Mouse (Mus musculus) spleen, embryonic (tissue): ENCODE results near the gene Runx3.

Source experiments
- CTCF ChIA-PET: fragments of 350-600 bp; sonication (Branson Sonifier 250); formaldehyde crosslinking; loops from one replicate; lab custom pipeline; 2022; lab: Charles Lee

The Runx3 gene

DNA sequence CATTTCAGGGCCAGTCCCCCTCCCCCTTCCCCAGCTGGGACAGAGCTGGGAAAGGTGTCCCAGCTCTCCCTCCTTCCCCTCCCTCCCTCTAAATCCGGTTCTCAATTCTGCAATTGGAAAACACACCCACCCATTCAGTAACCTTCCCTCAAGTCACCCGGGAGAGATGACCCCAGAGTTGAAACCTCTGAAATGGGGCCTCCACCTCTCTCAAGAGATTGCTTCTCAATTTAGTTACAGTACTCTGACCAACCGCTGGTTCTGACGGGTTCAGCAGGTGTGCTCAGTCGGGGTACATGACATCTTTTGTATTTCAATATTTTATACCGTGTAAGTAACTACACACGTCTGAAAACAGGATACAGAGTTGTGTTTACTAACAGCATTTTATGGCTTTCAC, 28.2 kb downstream of the Runx3 start:
- CTCF ChIA-PET, result interaction anchor here (0.5 kb wide), 1 partner anchor 145 kb away, joined by 4 read pairs; no protein-coding TSS in a partner anchor

- CTCF ChIA-PET, result interaction anchor here (1.4 kb wide), 1 partner anchor 15 kb away, joined by 4 read pairs; no protein-coding TSS in a partner anchor
Measured at GRCm38 (mm10) chr4:135150031-135150801, 29.8 kb downstream of the Runx3 start.

GRCm38 (mm10) chr4:135151111-135151987, 30.9 kb downstream of the Runx3 start:
- CTCF ChIA-PET, result interaction anchor here (0.6 to 1.4 kb wide), 2 partner anchors 16 to 355 kb away, joined by 3 to 4 read pairs; no protein-coding TSS in a partner anchor

GRCm38 (mm10) chr4:135151988-135152594, 31.6 kb downstream of the Runx3 start:
- CTCF ChIA-PET, result interaction anchor here (0.6 kb wide), 1 partner anchor 356 kb away, joined by 3 read pairs; no protein-coding TSS in a partner anchor

DNA sequence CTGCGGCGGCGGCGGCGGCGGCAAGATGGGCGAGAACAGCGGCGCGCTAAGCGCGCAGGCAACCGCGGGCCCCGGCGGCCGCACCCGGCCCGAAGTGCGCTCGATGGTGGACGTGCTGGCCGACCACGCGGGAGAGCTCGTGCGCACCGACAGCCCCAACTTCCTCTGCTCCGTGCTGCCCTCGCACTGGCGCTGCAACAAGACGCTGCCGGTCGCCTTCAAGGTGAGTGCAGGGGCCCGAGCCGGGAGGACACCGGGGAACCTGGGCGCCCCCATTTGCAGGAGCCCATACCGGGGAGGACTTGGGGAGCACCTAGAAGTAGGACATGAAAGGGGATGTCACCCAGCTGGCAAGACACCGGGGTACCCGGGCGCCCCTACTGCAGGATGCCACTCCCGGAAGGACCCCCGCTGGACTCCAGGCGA, 32.4 kb downstream of the Runx3 start:
- CTCF ChIA-PET, result no interaction called here

DNA sequence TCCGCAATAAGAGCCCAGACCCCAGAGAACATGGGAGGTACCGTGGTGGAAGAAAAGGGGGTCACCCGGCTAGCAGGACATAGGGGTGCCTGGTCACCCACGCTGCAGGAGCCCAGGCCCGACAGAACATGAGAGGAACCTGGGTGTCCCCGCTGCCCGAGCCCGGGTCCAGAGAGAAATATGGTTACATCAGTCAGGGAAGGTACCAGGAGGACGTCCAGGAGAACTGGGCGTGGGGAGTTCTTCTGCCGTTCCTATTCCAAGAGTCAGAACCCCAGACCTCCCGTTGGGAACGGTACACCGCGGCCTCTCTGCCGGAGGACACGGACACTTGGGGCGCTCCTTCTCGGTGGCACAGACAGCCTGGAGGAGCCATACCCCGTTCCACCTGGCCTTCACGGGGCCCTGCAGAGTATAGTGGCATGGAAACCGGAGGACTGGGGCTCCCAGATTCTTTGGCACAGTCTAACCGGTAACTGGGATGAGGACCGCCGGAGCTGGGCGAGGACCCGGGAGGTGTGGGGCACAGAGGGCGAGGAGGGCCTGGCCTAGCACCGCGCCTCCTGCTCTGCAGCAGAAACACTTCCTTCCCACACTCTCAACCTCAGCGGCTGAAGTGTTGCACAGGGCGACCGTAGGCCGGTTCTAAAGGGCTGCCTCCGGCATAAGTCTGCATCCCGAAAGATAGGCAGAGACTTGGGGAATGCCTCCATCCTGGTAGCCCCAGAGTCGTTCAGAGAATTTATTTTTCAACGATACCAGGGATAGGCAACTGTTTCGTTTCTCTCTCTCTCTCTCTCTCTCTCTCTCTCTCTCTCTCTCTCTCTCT, 33.0 kb downstream of the Runx3 start:
- CTCF ChIA-PET, result interaction anchor here (0.8 kb wide), 1 partner anchor 1319 kb away, joined by 21 read pairs; no protein-coding TSS in a partner anchor

GRCm38 (mm10) chr4:135154089-135154949, 33.9 kb downstream of the Runx3 start:
- CTCF ChIA-PET, result interaction anchor here (0.8 kb wide), 1 partner anchor 1319 kb away, joined by 21 read pairs; no protein-coding TSS in a partner anchor

DNA sequence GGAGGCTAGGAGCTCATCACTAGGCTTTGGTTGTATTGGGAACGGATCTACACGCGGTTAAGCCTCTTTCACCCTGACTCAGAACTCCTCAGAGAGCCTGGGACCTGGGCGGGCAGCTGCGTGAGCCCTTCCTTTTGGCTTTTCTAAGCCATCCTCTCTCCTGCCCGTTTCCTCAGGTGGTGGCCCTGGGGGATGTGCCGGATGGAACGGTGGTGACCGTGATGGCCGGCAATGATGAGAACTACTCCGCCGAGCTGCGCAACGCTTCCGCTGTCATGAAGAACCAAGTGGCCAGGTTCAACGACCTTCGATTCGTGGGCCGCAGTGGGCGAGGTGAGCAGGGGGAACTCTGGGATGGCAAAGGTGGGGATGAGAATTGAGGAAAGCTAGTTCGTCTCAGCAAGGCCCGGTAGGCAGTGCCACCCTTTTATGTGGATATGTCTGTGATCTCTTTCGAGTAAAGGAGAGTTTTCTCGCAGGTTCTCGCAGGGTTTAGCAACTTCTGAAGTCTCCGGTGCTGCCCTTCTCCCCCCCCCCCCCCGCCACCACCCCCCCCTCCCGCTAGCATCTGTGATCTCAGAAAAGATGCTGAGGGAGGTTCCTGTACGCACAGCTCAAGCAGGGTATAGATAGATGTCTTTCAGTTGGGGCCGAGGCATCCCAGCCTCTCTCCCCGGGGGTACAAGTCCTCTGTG, 34.8 kb downstream of the Runx3 start:
- CTCF ChIA-PET, result interaction anchor here (0.5 to 0.6 kb wide), 2 partner anchors 73 to 261 kb away, joined by 3 to 6 read pairs; no protein-coding TSS in a partner anchor

DNA sequence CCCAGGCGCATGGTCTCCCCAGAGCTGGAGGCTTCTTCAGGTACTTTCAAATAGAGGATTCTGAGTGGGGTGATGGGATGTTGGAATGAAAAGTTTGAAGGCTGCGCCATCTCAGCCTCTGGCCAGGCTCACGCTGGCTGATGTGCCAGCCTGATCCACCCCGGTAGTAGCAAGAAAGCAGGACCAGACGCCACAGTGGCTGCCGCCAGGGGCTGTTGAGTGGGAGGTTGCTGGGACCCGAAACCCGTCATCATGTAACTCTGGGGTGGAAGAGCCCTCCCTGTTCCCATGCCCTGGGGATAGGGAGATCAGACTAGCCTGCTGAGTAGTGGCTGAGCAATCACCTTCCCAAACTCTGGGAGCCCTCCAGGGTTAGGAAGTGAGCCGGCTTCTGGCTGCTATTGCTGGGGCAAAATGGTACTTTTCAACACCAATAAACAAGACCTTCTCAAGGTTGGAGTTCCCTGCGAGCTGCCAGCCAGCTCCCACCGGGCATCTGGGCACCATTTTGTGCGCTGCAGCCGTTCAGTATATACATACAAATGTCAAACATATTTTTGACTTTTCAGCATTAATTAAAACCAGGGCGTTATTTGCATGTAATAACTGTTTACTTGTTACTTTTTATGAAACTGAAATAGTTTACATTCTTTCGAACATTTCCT, 35.5 kb downstream of the Runx3 start:
- CTCF ChIA-PET, result interaction anchor here (0.5 to 0.7 kb wide), 4 partner anchors 27 to 831 kb away, joined by 3 to 6 read pairs (median 3); partner anchors contain the start of gene Pithd1

GRCm38 (mm10) chr4:135156531-135156930, 36.1 kb downstream of the Runx3 start:
- CTCF ChIA-PET, result interaction anchor here (0.6 to 0.7 kb wide), 2 partner anchors 28 to 831 kb away, joined by 3 read pairs; partner anchors contain the start of gene Pithd1

GRCm38 (mm10) chr4:135157329-135157728, 36.9 kb downstream of the Runx3 start:
- CTCF ChIA-PET, result interaction anchor here (0.6 to 0.8 kb wide), 2 partner anchors 113 to 166 kb away, joined by 3 read pairs; no protein-coding TSS in a partner anchor

GRCm38 (mm10) chr4:135158724-135159409, 38.4 kb downstream of the Runx3 start:
- CTCF ChIA-PET, result interaction anchor here (1.2 kb wide), 1 partner anchor 72 kb away, joined by 4 read pairs; no protein-coding TSS in a partner anchor

- CTCF ChIA-PET, result interaction anchor here (1.0 to 1.2 kb wide), 2 partner anchors 18 to 73 kb away, joined by 3 to 4 read pairs; no protein-coding TSS in a partner anchor
Measured at GRCm38 (mm10) chr4:135159663-135160062, 39.2 kb downstream of the Runx3 start.

DNA sequence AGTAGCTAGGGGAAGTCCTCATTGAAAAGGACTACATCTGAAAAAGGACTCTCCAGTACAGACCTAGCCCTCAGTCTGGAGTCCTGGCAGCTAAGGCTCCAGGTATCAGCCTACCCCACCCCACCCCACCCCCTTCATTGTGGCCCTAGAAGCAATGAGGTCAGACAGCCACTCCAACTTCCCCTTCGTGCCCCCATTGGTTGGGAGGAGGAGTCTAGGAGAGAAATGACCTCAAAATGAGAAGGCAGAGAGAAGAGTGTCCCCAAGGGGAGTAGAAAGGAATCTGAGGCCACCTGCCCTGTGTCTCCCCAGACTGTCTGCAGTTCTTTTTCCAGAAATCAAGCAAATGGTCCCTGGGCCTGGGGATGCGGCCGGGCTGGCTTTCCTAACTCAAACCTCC, 39.7 kb downstream of the Runx3 start:
- CTCF ChIA-PET, result interaction anchor here (1.0 to 1.2 kb wide), 2 partner anchors 18 to 73 kb away, joined by 3 to 4 read pairs; no protein-coding TSS in a partner anchor

DNA sequence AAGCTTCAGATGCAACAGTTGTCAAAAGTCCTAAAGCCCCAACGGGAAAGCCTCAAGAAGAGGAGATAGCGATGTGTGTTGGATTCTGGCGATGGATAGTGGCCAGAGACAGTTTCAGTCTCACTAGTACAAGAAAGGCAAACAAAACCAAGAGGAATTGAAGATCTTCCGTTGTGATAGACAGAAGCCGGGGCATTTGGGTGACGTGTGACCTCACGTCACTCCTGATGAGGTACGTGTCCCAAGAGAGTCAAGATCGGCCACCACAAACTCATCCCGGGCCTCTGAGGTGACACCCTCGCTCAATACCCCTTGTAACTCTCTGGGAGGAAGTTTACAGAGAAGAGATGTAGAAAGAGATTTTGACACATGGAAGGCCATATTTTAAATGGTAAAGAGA, 41.0 kb downstream of the Runx3 start:
- CTCF ChIA-PET, result interaction anchor here (0.6 kb wide), 1 partner anchor 1041 kb away, joined by 3 read pairs; no protein-coding TSS in a partner anchor

DNA sequence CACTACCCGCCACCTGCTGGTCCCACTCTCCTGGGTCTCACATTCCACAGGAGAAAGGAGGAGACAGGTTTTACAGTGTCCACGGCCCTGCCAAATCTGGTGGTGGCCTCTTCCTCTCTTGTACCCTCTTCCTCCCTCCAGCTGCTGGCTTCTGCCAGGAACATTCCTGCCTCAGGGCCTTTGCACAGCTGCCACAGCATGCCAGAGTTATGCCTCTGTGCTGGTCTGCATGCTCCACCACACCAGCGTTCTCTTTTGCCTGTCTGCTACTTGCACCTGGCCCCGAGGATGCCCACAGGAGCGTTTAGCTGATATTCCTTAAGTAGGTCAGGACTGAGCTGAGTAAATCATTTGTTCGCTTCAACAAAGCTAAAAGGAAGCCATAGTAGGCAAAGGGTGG, 45.3 kb downstream of the Runx3 start:
- CTCF ChIA-PET, result interaction anchor here (0.7 to 0.8 kb wide), 2 partner anchors 13 to 24 kb away, joined by 3 read pairs; no protein-coding TSS in a partner anchor
